Mouse (Mus musculus) heart, embryonic 16.5 days (tissue): ENCODE data around the gene Phospho1. TPM values are rescaled to one million over a fixed set of nuclear protein-coding genes. Genes with fewer than 3 reads are reported as not detected.

Experiments
- ATAC-seq: fragments of 200-750 bp; cut with Nextera tagmentation; replicated peaks from 2 replicates; pipeline ENCODE4 v1.8.0; 2017; ENCODE audit warnings: moderate number of reproducible peaks; ENCODE audit not compliant: insufficient read depth, low FRiP score; ENCODE audit errors: extremely low read depth
- H3K27ac ChIP-seq: fragments of 300-500 bp; sonication (generic); 2 replicates; pipeline ENCODE4 v1.5.1; 2014; ENCODE audit warnings: mild to moderate bottlenecking, low read length, control low read depth, moderate library complexity
- H3K27me3 ChIP-seq: fragments of 300-500 bp; sonication (generic); 2 replicates; pipeline ENCODE4 v1.6.1; 2014; ENCODE audit warnings: low read length, mixed read lengths; ENCODE audit not compliant: control insufficient read depth, insufficient read depth
- H3K36me3 ChIP-seq: fragments of 300-500 bp; sonication (generic); 2 replicates; pipeline ENCODE4 v1.6.1; 2014; ENCODE audit not compliant: control insufficient read depth, insufficient read depth
- H3K4me1 ChIP-seq: fragments of 300-500 bp; sonication (generic); 2 replicates; pipeline ENCODE4 v1.6.1; 2014; ENCODE audit warnings: low read length, mixed read lengths; ENCODE audit not compliant: control insufficient read depth, insufficient read depth
- H3K4me2 ChIP-seq: fragments of 300-500 bp; sonication (generic); 2 replicates; pipeline ENCODE4 v1.6.1; 2014; ENCODE audit warnings: low read depth, mild to moderate bottlenecking, control low read depth, low read length
- H3K4me3 ChIP-seq: fragments of 300-500 bp; sonication (generic); 2 replicates; pipeline ENCODE4 v1.5.1; 2014; ENCODE audit warnings: mild to moderate bottlenecking, control low read depth, low read length
- H3K9ac ChIP-seq: fragments of 300-500 bp; sonication (generic); 2 replicates; pipeline ENCODE4 v1.6.1; 2014; ENCODE audit warnings: low read length, control low read depth
- H3K9me3 ChIP-seq: fragments of 300-500 bp; sonication (generic); replicated peaks from 2 replicates; pipeline ENCODE4 v1.6.1; 2016; ENCODE audit warnings: low read length; ENCODE audit not compliant: control insufficient read depth
- WGBS: fragments of 180-500 bp; shearing (Covaris S2); extraction: QIAGEN DNeasy Blood & Tissue Kit; methylation state at CpG from one replicate; pipeline ENCODE4 v1.1.7; 2014; 5-methylcytosine and 5-hydroxymethylcytosine counted together
- polyA plus RNA-seq: library from polyadenylated mRNA; unstranded; fragments of >200 nt; fragmentation: Nextera tagmentation; extraction: Ambion mirVana; gene quantifications from 2 replicates; pipeline ENCODE4 v1.2.1, GENCODE M21; 2015

The Phospho1 gene
- polyA plus RNA-seq, 1 experiment from 2014 or later = 3.3 TPM

DNA sequence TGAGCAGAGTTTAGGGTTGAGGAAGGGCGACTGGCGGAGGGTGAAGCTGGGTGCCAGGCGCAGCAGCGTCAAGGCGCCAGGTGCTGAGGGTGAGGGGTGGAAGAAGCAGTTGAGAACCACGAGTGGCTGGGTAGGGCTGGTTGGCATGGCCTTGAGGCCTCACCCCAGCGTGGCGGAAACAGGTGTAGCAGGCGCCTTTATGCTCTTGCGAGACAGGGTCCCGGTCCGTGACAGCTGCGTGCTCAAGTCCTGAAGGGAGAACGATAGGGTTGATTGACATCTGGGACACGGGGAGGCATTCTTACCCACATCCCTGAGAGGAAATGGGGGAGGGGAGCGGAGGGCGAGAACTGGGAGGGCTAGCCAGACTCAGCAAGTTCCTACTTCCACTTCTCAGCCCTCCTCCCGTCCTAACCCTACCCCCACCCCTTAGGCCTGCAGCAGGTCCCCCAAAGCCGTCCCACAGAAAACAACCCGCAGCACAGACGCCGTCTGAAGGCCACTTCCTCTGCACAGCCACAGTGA is 9.9 kb downstream of the Phospho1 start:
- Histone ChIP-seq H3K9ac (peak overlapping the region; percentile 28), H3K36me3 (no peaks in the 10 kb centered on the region)
- 8% methylated on average over 22 of the region's 22 CpGs for WGBS

DNA sequence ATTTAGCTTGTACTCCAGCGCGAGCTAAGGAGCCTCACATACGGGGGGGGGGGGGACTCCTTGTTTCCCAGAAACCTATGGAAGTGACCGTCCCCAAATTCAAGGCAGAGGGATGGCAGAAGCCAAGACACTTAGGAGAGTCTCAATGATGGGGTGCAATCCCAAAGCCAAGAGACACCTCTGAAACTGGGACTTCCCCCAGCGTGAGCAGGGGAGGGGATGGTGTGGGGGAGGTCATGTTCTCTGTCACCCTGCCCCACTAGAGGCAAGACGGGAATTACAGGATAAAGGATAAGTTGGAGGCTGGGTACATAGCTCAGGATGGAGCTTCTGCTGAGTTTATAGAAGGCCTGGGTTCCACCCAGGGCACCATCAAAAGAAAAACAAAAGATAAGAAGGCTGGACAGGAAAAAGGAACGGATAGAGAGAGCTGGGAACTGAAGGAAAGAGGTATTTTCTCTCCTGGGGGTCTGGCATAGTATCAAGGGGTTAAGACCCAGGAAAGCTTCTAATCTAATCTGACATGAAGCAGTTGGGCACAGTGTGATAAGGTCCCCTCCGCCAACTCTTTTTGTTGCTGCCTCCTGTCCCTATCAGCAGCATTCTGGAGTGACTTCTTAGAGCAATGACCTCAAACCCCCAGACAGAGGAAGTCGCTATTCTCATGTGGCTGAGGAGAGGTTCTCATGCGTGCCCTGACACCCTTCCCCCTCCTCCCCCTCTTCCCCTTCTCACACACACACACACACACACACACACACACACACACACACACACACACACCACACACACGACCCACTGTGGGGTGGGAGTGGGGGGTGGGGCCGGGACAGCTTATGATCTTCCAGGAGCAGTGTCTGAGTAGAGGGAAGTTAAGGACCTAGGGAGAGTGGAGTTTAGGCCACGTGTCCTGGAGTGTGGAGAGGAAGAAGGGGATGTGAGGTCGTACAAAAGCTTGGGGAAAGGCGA is 10.7 kb downstream of the Phospho1 start:
- peak; percentile 24 for ATAC-seq
- H3K4me3 ChIP-seq = peak overlapping the region; percentile 2; the same call in 1 of the 2 replicates
- 11% methylated on average over 15 of the region's 15 CpGs for WGBS

More for the DNA sequence above, 9.9 kb downstream of the Phospho1 start:
- peak overlapping the region; percentile 77 for H3K27ac ChIP-seq
- peaks cover 43% of the 10 kb centered on the region for H3K27me3 ChIP-seq
- peak overlapping the region; percentile 2; the same call in 1 of the 2 replicates for H3K4me3 ChIP-seq
- peak; percentile 61 for ATAC-seq
- H3K4me2 ChIP-seq = peak overlapping the region; percentile 52
- no peaks in the 10 kb centered on the region for H3K9me3 ChIP-seq
- peaks cover 62% of the 10 kb centered on the region for H3K4me1 ChIP-seq

DNA sequence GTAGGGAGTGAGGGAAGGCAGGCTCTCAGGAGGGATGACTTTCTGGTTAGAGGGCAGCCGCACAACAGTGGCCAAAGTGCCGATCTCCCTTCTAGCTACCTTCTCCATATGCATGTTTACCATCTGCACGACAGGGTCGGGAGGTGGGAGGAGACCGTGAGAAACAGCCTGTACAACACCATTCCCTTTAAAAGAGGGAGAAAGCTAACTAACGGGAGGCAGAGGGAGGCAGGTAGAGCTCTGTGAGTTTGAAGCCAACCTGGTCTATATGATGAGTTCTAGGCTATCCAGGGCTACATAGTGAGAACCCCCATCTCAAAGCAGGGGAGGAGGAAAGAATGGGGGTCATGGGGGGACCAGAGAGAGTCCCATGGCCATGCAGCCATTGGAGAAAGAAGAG is 11.5 kb downstream of the Phospho1 start:
- H3K9ac ChIP-seq = no peak overlapping the region
- H3K27me3 ChIP-seq = peaks cover 27% of the 10 kb centered on the region
- no peaks in the 10 kb centered on the region for H3K9me3 ChIP-seq
- no peak for ATAC-seq
- H3K4me1 ChIP-seq = peaks cover 52% of the 10 kb centered on the region
- H3K4me3 ChIP-seq = no peak overlapping the region
- peak overlapping the region; percentile 73 for H3K27ac ChIP-seq
- WGBS = 33% methylated on average over 6 of the region's 6 CpGs
- H3K36me3 ChIP-seq = no peaks in the 10 kb centered on the region
- H3K4me2 ChIP-seq = peak overlapping the region; percentile 52

More for the DNA sequence above, 10.7 kb downstream of the Phospho1 start:
- peak overlapping the region; percentile 52 for H3K4me2 ChIP-seq
- no peaks in the 10 kb centered on the region for H3K9me3 ChIP-seq
- peak overlapping the region; percentile 77 for H3K27ac ChIP-seq
- no peaks in the 10 kb centered on the region for H3K36me3 ChIP-seq
- H3K9ac ChIP-seq = peak overlapping the region; percentile 8
- H3K4me1 ChIP-seq = peaks cover 60% of the 10 kb centered on the region
- peaks cover 35% of the 10 kb centered on the region for H3K27me3 ChIP-seq

DNA sequence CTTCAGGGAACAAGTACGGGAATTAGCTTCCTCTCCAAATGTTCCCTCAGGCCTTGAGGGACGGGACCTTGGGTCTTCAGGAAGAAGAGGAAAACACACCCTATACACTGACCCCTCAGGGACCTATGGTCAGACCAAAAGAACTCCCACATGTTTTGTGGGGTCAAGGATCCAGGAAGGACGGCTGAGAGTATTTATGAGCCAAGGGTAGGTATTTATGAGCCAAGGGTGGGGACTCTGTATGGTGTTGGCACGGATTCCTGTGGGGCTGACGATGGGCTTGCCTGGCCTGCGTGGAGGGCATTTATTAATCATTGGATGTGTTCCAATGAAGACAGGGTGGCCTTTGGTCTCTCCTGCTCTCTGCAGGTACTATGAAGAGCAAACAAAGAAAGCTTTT is 12.1 kb downstream of the Phospho1 start:
- Histone ChIP-seq H3K27me3 (peaks cover 22% of the 10 kb centered on the region), H3K4me2 (peak overlapping the region; percentile 52)
- ATAC-seq = no peak

GRCm38 (mm10) chr11:95837059-95837458 is 12.8 kb downstream of the Phospho1 start, which contains the start of gene Gngt2:
Gene Gngt2, plus strand, starts transcription at chr11:95837216.
- 0 out of 2 replicates have a peak, but pooled peaks have one; percentile 16 for ATAC-seq
- 19% methylated on average over 10 of the region's 10 CpGs for WGBS
- Histone ChIP-seq H3K4me1 (peaks cover 47% of the 10 kb centered on the region), H3K9ac (no peak within 1 kb of the TSS), H3K4me3 (no peak within 1 kb of the TSS), H3K27ac (peak within 1 kb of the TSS; percentile 73), H3K9me3 (no peaks in the 10 kb centered on the region), H3K36me3 (no peaks in the 10 kb centered on the region), H3K4me2 (peak within 1 kb of the TSS; percentile 52), H3K27me3 (peaks cover 16% of the 10 kb centered on the region)

More for the DNA sequence above, 12.1 kb downstream of the Phospho1 start:
- Histone ChIP-seq H3K36me3 (no peaks in the 10 kb centered on the region), H3K4me1 (peaks cover 47% of the 10 kb centered on the region), H3K9me3 (no peaks in the 10 kb centered on the region), H3K9ac (no peak overlapping the region), H3K4me3 (no peak overlapping the region), H3K27ac (peak overlapping the region; percentile 73)
- WGBS = 49% methylated on average over 6 of the region's 6 CpGs

DNA sequence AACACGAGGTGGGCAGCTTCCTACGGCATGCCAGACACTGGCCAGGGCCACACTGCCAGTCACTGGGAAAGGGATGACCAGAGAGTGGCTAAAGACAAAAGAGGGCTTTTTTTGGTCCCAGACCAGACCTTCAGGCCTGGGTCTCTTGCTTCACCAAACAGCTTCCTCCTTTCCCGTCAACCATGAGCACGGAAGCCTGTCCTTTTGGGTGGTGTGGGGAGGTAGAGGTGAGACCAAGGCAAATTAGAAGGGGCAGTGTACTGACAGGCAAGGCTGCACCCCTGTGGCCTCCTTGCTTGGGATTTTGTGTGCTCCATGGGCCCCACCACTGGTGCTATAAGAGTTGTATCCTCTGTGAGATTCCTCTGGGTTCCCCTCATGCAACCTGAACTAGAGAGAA is 14.3 kb downstream of the Phospho1 start:
- peaks cover 46% of the 10 kb centered on the region for H3K4me1 ChIP-seq

GRCm38 (mm10) chr11:95838999-95839868 is 14.9 kb downstream of the Phospho1 start:
- Histone ChIP-seq H3K4me2 (peak overlapping the region; percentile 46), H3K36me3 (no peaks in the 10 kb centered on the region), H3K9ac (no peak overlapping the region; the same call in 1 of the 2 replicates), H3K4me3 (peak overlapping the region; percentile 1), H3K27ac (no peak overlapping the region; the same call in 1 of the 2 replicates), H3K27me3 (peaks cover 4% of the 10 kb centered on the region; the same call in 1 of the 2 replicates), H3K9me3 (no peaks in the 10 kb centered on the region), H3K4me1 (peaks cover 42% of the 10 kb centered on the region)
- ATAC-seq = no peak
- 67% methylated on average over 8 of the region's 8 CpGs for WGBS

More for the DNA sequence above, 14.3 kb downstream of the Phospho1 start:
- Histone ChIP-seq H3K27me3 (peaks cover 4% of the 10 kb centered on the region; the same call in 1 of the 2 replicates), H3K9me3 (no peaks in the 10 kb centered on the region), H3K36me3 (no peaks in the 10 kb centered on the region), H3K4me2 (peak overlapping the region; percentile 46), H3K4me3 (no peak overlapping the region), H3K27ac (peak overlapping the region; percentile 3; the same call in 1 of the 2 replicates), H3K9ac (0 out of 2 replicates have a peak overlapping the region, but pooled peaks have one; percentile 4)
- 73% methylated on average over 4 of the region's 4 CpGs for WGBS
- ATAC-seq = no peak

DNA sequence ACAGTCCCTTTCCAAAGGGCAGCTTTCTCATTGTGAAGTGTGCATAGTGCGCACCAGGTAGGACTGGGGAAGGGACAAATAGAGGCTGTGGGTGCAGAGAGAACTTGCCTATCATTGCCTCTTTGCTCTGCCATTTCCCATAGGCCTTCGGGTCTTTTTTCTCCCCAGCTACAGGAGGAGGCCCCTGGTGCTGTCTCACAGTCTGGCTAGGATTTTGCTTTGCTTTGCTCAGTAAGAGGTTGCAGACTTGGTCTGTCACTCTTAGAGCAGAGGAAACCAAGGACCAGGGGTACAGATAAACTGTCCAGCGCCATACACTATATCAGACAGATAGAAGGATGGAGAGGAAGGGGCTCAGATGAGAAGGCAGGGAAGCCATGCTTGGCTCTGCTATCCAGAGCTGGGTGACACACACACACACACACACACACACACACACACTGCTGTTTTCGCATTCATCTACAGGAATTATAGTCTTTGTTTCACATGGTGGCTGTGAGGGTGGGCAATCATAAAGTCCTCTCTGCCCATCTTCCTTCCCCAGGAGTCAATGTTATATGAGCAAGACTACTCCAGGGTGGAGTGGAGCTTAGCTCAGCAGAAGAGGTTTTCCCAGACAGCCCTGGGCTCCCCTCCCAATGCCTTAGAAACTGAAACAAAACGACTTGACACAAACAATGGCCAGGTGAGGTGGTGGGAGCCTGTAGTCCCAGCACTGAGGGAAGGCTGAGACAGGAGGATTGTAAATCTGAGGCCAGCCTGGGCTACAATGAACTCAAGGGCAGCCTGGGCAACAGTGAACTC is 16.6 kb downstream of the Phospho1 start:
- H3K27me3 ChIP-seq = no peaks in the 10 kb centered on the region
- H3K27ac ChIP-seq = peak overlapping the region; percentile 76
- H3K9me3 ChIP-seq = no peaks in the 10 kb centered on the region
- H3K4me3 ChIP-seq = peak overlapping the region; percentile 58
- peak overlapping the region; percentile 46 for H3K4me2 ChIP-seq
- H3K9ac ChIP-seq = peak overlapping the region; percentile 71
- H3K4me1 ChIP-seq = peaks cover 25% of the 10 kb centered on the region
- no peaks in the 10 kb centered on the region for H3K36me3 ChIP-seq
- no peak for ATAC-seq
- WGBS = 55% methylated on average over 5 of the region's 5 CpGs
